Mouse (Mus musculus) olfactory bulb, adult 2 months (tissue): Measurements from ENCODE around the gene Akap7.

Experiments used
- CTCF ChIP-seq: fragments of 200-500 bp; IDR thresholded peaks from 2 replicates; pipeline ENCODE4 v1.5.1; 2012; ENCODE audit warnings: low read depth, mild to moderate bottlenecking, low read length, moderate library complexity; ENCODE audit not compliant: insufficient read depth
- POLR2A ChIP-seq: fragments of 200-500 bp; IDR thresholded peaks from 2 replicates; pipeline ENCODE4 v1.6.1; 2012; ENCODE audit warnings: mild to moderate bottlenecking, low read depth, low read length, moderate library complexity; ENCODE audit not compliant: insufficient read depth

GRCm38 (mm10) chr10:25299031-25299529 is 8.6 kb downstream of the Akap7 start:
- no peak for TF ChIP-seq POLR2A
- no peak for TF ChIP-seq CTCF
